Mouse (Mus musculus) hindlimb bud, embryonic 11.5 days (tissue): ENCODE data around the gene Ptpn13.

ENCODE experiments used
- DNase-seq: peaks from one replicate; pipeline ENCODE4 v3.0.0-alpha.2; 2012; ENCODE audit warnings: low read depth, low spot score; ENCODE audit errors: extremely low spot score

The Ptpn13 gene

DNA sequence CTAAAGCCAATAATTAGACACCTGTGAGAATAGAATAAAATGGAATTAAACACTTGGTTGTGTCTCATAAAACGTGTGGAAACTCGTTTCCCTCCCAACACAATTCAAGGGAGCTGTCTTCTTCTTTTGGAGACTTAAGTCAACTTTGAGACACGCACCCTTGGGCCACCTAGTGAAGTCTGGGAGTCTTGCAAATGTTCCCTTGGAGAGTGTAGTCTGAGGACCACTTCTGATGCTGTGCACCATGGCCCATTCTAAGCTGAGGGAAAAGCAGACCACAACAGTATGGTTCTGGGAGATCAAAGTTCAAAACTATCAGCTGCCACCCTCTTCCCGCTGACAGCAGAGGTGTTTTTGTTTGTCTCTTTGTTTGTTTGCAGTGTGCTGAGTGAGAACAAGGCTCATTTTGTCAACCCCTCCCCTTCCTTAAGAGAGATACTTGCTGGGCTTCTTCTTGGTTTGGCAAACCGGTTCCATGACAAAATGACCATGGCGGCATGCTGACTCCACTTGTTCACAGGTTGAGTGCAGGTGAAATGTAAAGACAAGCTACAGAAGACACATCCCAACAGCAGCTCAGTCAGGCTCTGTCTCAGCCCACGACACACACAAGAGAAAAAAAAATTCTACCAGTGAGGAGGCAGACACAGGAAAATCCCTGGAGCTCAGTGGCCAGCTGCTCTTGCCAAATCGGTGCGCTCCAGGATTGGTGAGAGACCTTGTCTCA lies 205.0 kb downstream of the Ptpn13 start:
- DNase-seq = no peak

DNA sequence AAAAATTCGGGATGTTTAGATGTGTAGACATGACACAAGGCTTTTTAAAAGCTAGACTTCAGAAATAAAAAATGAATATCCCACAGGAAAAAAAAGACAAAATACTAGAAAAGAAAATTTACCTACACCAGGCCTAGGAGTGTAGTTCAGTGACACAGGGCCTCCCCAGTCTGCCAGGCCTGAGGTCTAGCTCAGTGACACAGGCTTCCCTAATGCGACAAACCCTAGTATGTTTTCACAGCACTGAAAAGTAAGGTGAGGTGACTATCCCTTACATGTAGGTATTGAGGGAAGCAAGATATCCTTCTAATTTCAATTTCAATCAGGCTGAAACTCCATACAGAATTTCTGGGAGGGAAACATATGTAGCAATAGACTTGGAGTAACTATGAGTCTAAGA lies 212.2 kb downstream of the Ptpn13 start:
- no peak for DNase-seq

DNA sequence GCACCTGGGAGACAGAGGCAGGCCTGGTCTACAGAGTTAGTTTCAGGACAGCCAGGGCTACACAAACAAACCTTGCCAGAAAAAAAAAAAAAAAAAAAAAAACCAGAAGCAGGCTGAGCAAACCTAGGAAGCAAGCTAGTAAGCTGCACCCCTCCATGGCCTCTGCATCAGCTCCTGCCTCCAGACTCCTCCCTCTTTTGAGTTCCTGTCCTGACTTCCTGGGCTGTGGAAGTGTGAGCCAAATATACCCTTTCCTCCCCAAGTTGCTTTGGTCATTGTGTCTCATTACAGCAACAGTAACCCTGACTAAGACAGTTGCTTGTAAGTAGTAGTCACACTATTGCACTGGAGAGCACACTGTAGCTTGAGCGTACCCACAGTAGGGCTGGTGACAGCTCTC lies 219.2 kb downstream of the Ptpn13 start:
- DNase-seq = no peak

DNA sequence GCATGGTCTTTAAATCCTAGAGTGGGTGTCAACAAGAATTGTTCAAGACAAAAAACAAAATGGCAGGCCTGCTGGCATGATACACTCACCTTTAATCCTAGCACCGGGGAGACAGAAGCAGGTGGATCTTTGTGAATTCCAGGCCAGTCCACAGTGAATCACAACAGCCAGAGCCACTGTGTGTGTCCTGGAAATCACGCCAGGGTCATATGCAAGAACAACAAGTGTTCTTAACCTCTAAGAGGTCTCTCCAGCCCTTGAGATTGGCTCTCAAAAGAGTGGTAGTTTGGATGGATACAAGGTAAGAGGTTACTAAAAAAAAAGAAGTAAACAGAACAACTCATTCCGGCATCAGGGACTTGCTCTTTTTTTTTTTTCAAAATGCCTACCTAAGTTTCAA lies 222.3 kb downstream of the Ptpn13 start:
- DNase-seq = no peak
